Comparison of ENCODE assay signal across 8 mouse cellular contexts in genomic region chr3:152193635-152194097, GRCm38 (mm10). TPM values are rescaled to one million over a fixed set of nuclear protein-coding genes. Genes with fewer than 3 reads are reported as not detected.
DNase-seq lines count a peak whose midpoint lies in the region; ATAC-seq and TF ChIP-seq lines count a peak whose summit lies in the region.

No protein-coding gene starts in this region.

- in situ Hi-C loops in Patski (cut with MboI; ENCODE audit: low pct_unique_long_range_greater_than_20kb), result loop anchor here (5.0 kb wide), 2 partner anchors 46 to 81 kb away; no protein-coding TSS in a partner anchor

- H3K9ac ChIP-seq in hindbrain, embryonic 15.5 days, result peak overlapping the region; percentile 54

- peaks cover 29% of the 10 kb centered on the region for H3K4me1 ChIP-seq in hindbrain, embryonic 15.5 days (replicated peaks)

- H3K4me2 ChIP-seq in hindbrain, embryonic 15.5 days, result peak overlapping the region; percentile 64

- TF ChIP-seq CTCF in Patski (IDR thresholded peaks at IDR 0.05), result no peak

- CTCF ChIA-PET in Patski (lab: Charles Lee), result interaction anchor here (0.7 to 6.5 kb wide), 16 partner anchors 8 to 115 kb away, joined by 3 to 53 read pairs (median 4); no protein-coding TSS in a partner anchor

- H3K27me3 ChIP-seq in Patski, result no peaks in the 10 kb centered on the region
- H3K27me3 ChIP-seq in hindbrain, embryonic 15.5 days, result no peaks in the 10 kb centered on the region

- POLR2A ChIA-PET in Patski (lab: Charles Lee), result interaction anchor here (0.9 to 1.8 kb wide), 6 partner anchors 18 to 88 kb away, joined by 3 to 14 read pairs (median 4); no protein-coding TSS in a partner anchor

- no peaks in the 10 kb centered on the region for H3K36me3 ChIP-seq in hindbrain, embryonic 15.5 days

- peak overlapping the region; percentile 83 for H3K27ac ChIP-seq in hindbrain, embryonic 15.5 days (replicated peaks)

- no peak for DNase-seq in Patski (ENCODE audit: low read depth, low spot score)
- peak; percentile 83 to 85 for DNase-seq in cerebellum, postnatal 14 days
- DNase-seq in frontal cortex, postnatal 25 days (ENCODE audit: low spot score in 2 of 2), result peak; percentile 71 to 81
- DNase-seq in left cerebral cortex, adult 11 months (ENCODE audit: low spot score), result peak; percentile 83
- peak; percentile 85 to 87 for DNase-seq in lung, postnatal 4 days
- DNase-seq in retina, postnatal 7 days (ENCODE audit: low read depth, low spot score), result peak; percentile 57
- DNase-seq in urinary bladder, adult 2 months (ENCODE audit: low spot score), result peak; percentile 55

- H3K9me3 ChIP-seq in hindbrain, embryonic 15.5 days, result no peaks in the 10 kb centered on the region

- peak overlapping the region; percentile 54 for H3K4me3 ChIP-seq in hindbrain, embryonic 15.5 days

- peak; percentile 94 for ATAC-seq in Patski
- ATAC-seq in hindbrain, embryonic 15.5 days (ENCODE audit: low FRiP score, low read depth), result peak; percentile 100

- WGBS in hindbrain, embryonic 15.5 days, result 1% methylated on average over 17 of the region's 17 CpGs

RNA-seq across cellular contexts. Expression of gene Dnajb4, which starts 16.4 kb away (rescaled TPM):
- polyA plus RNA-seq in Patski (2021), result 85.0 TPM
- 42.4 and 42.5 TPM in 2 replicates for polyA plus RNA-seq in hindbrain, embryonic 15.5 days (2015; fragmentation: Nextera tagmentation; extraction: Ambion mirVana)
- polyA plus RNA-seq in urinary bladder, adult 2 months (2012; rRNA removed), result 38.7 and 39.3 TPM in 2 replicates

RNA-seq across cellular contexts. Expression of gene Fubp1, which starts 16.6 kb away (rescaled TPM):
- polyA plus RNA-seq in Patski (2021), result 102 TPM
- polyA plus RNA-seq in hindbrain, embryonic 15.5 days (2015; fragmentation: Nextera tagmentation; extraction: Ambion mirVana), result 201 and 208 TPM in 2 replicates
- polyA plus RNA-seq in urinary bladder, adult 2 months (2012; rRNA removed), result 57.6 and 74.3 TPM in 2 replicates

RNA-seq across cellular contexts. Expression of gene Gipc2, which starts 27.6 kb away (rescaled TPM):
- 0.21 TPM for polyA plus RNA-seq in Patski (2021)
- polyA plus RNA-seq in hindbrain, embryonic 15.5 days (2015; fragmentation: Nextera tagmentation; extraction: Ambion mirVana), result 13.5 and 13.7 TPM in 2 replicates
- 3.3 and 4.9 TPM in 2 replicates for polyA plus RNA-seq in urinary bladder, adult 2 months (2012; rRNA removed)
